Mouse (Mus musculus): ENCODE measurements at regions not wholly inside any gene's neighbourhood (a gene's known extent, or its start where the extent isn't known, plus 50 kb on each side); places are given as distances from the start of the nearest gene placed in this dataset.

DNA sequence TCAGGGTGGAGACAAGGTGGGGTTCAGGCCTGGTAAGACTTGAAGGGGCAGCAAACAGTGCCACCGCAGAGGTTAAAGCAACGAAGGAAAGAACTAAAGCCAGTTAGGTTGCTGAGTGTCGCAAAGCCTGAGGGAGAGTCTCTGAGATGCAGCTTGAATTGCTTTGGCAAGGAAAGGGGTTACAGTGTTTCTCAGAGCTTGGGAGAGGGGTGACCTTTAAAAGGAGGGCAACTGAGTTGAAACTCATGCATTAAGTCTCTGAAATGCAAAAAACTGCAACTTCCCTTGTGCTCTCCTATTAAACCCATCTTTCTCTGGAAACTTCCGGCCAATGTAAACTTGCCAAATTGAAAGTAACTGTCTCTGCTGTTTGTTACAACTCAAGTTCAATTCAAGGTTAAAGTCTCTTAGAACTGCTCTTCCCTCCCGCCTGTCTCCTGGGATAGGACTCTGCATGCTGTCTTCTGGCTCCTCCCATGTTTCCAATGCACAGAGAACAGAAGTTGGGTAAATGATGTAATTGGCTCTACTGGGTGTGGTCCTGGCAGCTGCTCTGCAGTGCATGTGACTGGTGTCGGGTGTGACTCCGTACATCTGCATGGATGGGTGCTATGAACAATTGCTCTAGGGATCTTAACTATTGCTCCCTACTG lies 181.4 kb upstream of the Gas1 start:
- no peak for TF ChIP-seq CTCF (IDR thresholded peaks at IDR 0.05; ENCODE audit: low read depth)
- ATAC-seq (no peak), DNase-seq (no peak)
- Histone ChIP-seq H3K27ac (ENCODE audit: low read depth, low read length) (no peak overlapping the region), H3K4me2 (ENCODE audit: low read depth) (no peak overlapping the region), H3K9ac (no peak overlapping the region), H3K36me3 (ENCODE audit: insufficient read depth) (no peaks in the 10 kb centered on the region), H3K4me3 (ENCODE audit: low read depth, low read length) (no peak overlapping the region), H3K4me1 (ENCODE audit: insufficient read depth) (no peaks in the 10 kb centered on the region), H3K9me3 (ENCODE audit: low read length) (no peaks in the 10 kb centered on the region), H3K27me3 (ENCODE audit: insufficient read depth, low read length) (no peaks in the 10 kb centered on the region)
- 82% methylated on average over 7 of the region's 7 CpGs for WGBS

DNA sequence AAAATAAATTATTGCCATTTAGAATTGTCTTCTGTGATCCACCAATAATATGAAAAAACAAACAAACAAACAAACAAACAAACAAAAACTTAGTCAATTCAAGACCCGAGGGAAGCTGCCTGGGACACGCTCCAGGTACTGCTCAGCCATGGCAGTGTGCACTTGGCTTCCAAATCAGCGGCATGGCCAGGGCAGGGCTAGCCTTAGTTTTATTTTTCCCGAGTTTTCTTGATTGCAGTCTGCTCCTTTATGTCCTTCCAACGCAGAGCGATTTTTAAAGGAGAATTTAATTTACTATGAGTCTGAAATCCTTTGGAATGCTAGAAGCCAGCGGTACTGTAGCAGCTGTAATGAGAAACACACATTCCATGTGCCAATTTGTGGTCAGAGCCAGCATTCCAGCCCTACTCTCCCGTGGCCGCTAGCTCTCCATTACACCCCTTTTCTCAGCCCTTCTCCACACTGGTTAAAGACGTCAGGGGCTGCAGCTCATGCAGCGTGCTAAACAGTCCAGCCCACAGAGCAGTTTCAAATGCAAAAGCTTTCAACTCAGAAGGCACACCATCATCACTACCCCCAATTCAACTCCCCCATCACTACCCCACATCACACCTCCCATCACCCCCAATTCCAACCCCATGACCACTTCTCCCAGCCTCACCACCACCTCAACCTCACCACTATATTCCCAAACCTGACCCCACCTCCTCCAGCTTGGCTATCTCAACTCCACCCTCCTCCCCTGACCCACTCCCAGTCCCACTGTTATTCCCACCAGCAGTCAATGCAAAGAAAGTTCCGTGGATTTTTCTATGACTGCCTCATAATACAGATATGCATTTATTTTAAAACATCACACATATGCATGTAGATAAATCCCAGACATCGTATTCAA lies 187.9 kb upstream of the Gas1 start:
- no peaks in the 10 kb centered on the region for H3K36me3 ChIP-seq (ENCODE audit: insufficient read depth)
- no peak overlapping the region for H3K9ac ChIP-seq
- H3K9me3 ChIP-seq (ENCODE audit: low read length) = no peaks in the 10 kb centered on the region
- no peak overlapping the region for H3K27ac ChIP-seq (ENCODE audit: low read depth, low read length)
- no peaks in the 10 kb centered on the region for H3K27me3 ChIP-seq (ENCODE audit: insufficient read depth, low read length)
- 44% methylated on average over 13 of the region's 13 CpGs for WGBS
- H3K4me1 ChIP-seq (ENCODE audit: insufficient read depth) = no peaks in the 10 kb centered on the region
- no peak overlapping the region for H3K4me3 ChIP-seq (ENCODE audit: low read depth, low read length)
- TF ChIP-seq CTCF (IDR thresholded peaks at IDR 0.05; ENCODE audit: low read depth) = no peak
- DNase-seq (no peak), ATAC-seq (peak; percentile 38; the same call in 1 of the 2 replicates)
- no peak overlapping the region for H3K4me2 ChIP-seq (ENCODE audit: low read depth)

DNA sequence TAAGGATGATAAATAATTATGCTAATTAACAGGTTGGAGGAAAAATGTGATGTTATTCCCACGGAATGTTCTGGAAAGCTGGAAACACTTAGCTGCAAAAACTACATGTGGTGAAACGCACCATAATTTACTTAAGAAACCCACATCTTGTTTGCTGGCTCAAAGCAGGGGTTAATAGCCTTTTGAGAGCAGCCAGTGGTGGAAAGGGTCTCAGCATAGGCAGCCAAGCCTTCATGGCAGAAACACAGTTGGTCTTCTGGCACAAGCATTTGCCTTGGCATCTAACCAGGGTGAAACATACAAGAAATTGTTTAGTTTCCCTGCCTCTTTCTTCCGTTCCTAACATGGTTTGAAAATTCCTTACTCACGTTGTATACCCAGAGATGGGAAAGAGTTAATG lies 192.1 kb upstream of the Gas1 start:
- no peaks in the 10 kb centered on the region for H3K27me3 ChIP-seq (ENCODE audit: insufficient read depth, low read length)
- 45% methylated on average over 4 of the region's 4 CpGs for WGBS
- H3K9ac ChIP-seq = no peak overlapping the region
- no peak for DNase-seq
- H3K4me3 ChIP-seq (ENCODE audit: low read depth, low read length) = no peak overlapping the region
- no peaks in the 10 kb centered on the region for H3K36me3 ChIP-seq (ENCODE audit: insufficient read depth)
- no peak for TF ChIP-seq CTCF (IDR thresholded peaks at IDR 0.05; ENCODE audit: low read depth)
- no peak for ATAC-seq
- H3K9me3 ChIP-seq (ENCODE audit: low read length) = no peaks in the 10 kb centered on the region
- H3K4me2 ChIP-seq (ENCODE audit: low read depth) = no peak overlapping the region
- H3K27ac ChIP-seq (ENCODE audit: low read depth, low read length) = no peak overlapping the region
- H3K4me1 ChIP-seq (ENCODE audit: insufficient read depth) = no peaks in the 10 kb centered on the region

DNA sequence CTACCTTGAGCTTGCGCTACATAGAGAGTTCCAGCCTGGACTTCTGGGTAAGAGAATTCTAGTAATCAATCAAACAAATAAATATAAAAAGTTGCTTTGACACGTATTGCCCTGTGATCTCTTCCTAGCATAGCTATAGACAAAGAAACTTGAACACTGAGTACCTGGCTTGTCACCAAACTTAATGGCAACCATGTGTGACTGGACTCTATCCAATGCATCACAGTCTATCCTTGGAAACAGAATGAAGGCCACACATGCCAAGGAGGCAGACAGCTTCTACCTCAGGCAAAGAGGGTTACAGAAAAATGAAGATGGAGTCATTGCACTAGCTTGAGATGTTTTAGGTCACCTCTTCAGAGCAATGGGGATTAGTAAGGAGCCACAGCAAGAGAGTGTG lies 194.5 kb upstream of the Gas1 start:
- H3K4me2 ChIP-seq (ENCODE audit: low read depth) = no peak overlapping the region
- 72% methylated on average over 2 of the region's 2 CpGs for WGBS
- no peak overlapping the region for H3K4me3 ChIP-seq (ENCODE audit: low read depth, low read length)
- no peaks in the 10 kb centered on the region for H3K27me3 ChIP-seq (ENCODE audit: insufficient read depth, low read length)
- H3K9ac ChIP-seq = no peak overlapping the region
- H3K36me3 ChIP-seq (ENCODE audit: insufficient read depth) = no peaks in the 10 kb centered on the region
- ATAC-seq (no peak), DNase-seq (no peak)
- H3K9me3 ChIP-seq (ENCODE audit: low read length) = no peaks in the 10 kb centered on the region
- no peak for TF ChIP-seq CTCF (IDR thresholded peaks at IDR 0.05; ENCODE audit: low read depth)
- H3K4me1 ChIP-seq (ENCODE audit: insufficient read depth) = no peaks in the 10 kb centered on the region
- no peak overlapping the region for H3K27ac ChIP-seq (ENCODE audit: low read depth, low read length)

DNA sequence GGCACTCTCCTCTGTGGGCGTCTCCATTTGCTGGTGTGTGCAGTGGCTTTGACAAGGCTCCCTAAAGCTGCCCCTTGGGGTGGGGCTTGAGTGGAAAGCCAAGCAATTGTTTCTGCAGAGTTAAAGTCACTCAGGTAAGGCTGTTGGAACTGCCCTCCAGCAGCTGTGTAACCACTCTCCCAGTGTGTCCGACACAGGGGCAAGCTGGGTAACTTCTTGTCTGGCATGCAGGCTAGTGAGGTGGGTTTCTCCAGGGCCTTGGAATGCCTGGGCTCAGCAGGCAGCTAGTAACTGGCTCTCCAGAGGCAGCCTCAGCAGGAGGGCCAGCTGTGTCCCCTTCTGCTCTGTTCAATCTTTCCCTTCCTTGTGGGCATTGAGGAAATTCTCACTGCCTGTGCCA lies 199.5 kb upstream of the Gas1 start:
- no peaks in the 10 kb centered on the region for H3K9me3 ChIP-seq (ENCODE audit: low read length)
- no peak overlapping the region for H3K9ac ChIP-seq
- no peak for ATAC-seq
- H3K4me3 ChIP-seq (ENCODE audit: low read depth, low read length) = no peak overlapping the region
- TF ChIP-seq CTCF (IDR thresholded peaks at IDR 0.05; ENCODE audit: low read depth) = no peak
- WGBS = 70% methylated on average over 2 of the region's 2 CpGs
- H3K36me3 ChIP-seq (ENCODE audit: insufficient read depth) = no peaks in the 10 kb centered on the region
- no peak overlapping the region for H3K4me2 ChIP-seq (ENCODE audit: low read depth)
- no peaks in the 10 kb centered on the region for H3K27me3 ChIP-seq (ENCODE audit: insufficient read depth, low read length)
- H3K4me1 ChIP-seq (ENCODE audit: insufficient read depth) = no peaks in the 10 kb centered on the region
- DNase-seq = no peak
- no peak overlapping the region for H3K27ac ChIP-seq (ENCODE audit: low read depth, low read length)

DNA sequence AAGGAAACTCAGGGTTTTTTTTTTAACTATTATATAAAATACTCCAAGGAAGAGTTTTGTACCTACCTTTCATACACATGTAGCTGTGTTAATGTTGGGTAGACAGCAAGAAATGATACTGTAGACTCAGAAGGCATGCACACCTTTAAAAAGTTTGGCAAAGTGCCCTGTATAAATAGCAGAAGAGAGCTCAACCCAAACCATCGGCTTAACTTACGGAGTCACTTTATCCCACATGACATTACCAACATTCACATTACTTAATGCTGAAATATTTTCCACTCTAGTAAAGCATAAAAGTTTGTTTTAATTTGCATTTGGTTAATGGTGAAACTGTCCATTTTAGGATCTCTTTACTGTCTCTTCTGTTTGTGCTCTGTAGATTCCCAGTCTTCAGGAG lies 205.7 kb upstream of the Gas1 start:
- DNase-seq (no peak), ATAC-seq (no peak)
- Histone ChIP-seq H3K27me3 (ENCODE audit: insufficient read depth, low read length) (no peaks in the 10 kb centered on the region), H3K4me3 (ENCODE audit: low read depth, low read length) (no peak overlapping the region), H3K36me3 (ENCODE audit: insufficient read depth) (no peaks in the 10 kb centered on the region), H3K4me1 (ENCODE audit: insufficient read depth) (no peaks in the 10 kb centered on the region), H3K4me2 (ENCODE audit: low read depth) (no peak overlapping the region), H3K9me3 (ENCODE audit: low read length) (no peaks in the 10 kb centered on the region), H3K9ac (no peak overlapping the region), H3K27ac (ENCODE audit: low read depth, low read length) (no peak overlapping the region)
- 86% methylated on average over 2 of the region's 2 CpGs for WGBS
- TF ChIP-seq CTCF (IDR thresholded peaks at IDR 0.05; ENCODE audit: low read depth) = no peak

DNA sequence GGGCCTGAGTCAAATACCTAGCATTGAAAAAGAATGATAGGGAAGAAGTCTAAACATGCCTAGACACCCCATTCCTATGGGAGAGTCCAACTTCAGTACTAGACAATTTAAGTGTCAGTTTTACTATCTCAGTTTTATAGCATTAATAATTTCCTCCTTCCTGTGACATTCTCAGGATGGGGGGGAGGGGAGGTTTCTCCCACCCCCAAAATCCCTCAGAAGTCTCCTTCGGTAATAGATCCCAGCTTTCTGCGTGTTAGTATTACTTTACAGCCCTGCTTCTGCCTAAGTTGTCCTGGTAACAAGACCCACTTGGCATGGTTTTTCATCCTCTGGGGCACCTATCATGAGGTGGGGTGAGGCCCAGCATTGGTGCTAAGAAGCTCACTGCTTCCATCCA lies 202.9 kb upstream of the Dapk1 start:
- Histone ChIP-seq H3K4me3 (ENCODE audit: low read depth, low read length) (no peak overlapping the region), H3K9me3 (ENCODE audit: low read length) (0 out of 2 replicates have a peak, but pooled peaks cover 4% of the 10 kb centered on the region), H3K4me1 (ENCODE audit: insufficient read depth) (no peaks in the 10 kb centered on the region), H3K27me3 (ENCODE audit: insufficient read depth, low read length) (no peaks in the 10 kb centered on the region), H3K27ac (ENCODE audit: low read depth, low read length) (no peak overlapping the region), H3K9ac (no peak overlapping the region), H3K4me2 (ENCODE audit: low read depth) (no peak overlapping the region), H3K36me3 (ENCODE audit: insufficient read depth) (no peaks in the 10 kb centered on the region)
- TF ChIP-seq CTCF (IDR thresholded peaks at IDR 0.05; ENCODE audit: low read depth) = no peak
- DNase-seq (no peak), ATAC-seq (no peak)
- WGBS = 96% methylated on average over 2 of the region's 2 CpGs

Data from forebrain, postnatal 0 days (tissue).